Mouse (Mus musculus) MEL-GATA-1-ER (cell line): ENCODE results near the gene Lbh.

Experiments
- DNase-seq: peaks from one replicate; pipeline ENCODE4 v3.0.0-alpha.2; 2012; ENCODE audit warnings: low read depth; ENCODE audit errors: extremely low read depth

Lbh gene

DNA sequence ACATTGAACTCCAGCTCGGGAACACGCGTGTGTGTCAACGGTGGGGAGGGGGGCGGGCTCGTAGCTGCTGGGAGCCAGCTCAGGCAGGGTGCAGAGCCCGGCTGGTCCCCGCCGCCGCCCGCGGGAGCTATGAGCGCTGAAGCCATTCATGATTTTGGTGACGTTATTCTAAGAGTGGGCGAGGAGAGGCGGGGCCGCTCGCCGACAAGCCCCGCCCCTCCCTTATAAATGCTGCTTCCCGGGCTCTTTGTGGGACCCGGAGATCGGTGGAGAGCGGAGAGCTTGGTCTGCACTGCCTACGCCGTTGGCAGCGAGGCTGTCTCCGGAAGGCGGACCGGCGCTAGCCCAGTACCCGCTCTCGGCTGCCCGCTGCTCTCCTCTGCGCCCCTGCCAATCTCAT, at the start of gene Lbh:
TSS of gene Lbh (plus strand) at position 253 of the 400 bp plus-strand sequence.
- DNase-seq, result no peak

DNA sequence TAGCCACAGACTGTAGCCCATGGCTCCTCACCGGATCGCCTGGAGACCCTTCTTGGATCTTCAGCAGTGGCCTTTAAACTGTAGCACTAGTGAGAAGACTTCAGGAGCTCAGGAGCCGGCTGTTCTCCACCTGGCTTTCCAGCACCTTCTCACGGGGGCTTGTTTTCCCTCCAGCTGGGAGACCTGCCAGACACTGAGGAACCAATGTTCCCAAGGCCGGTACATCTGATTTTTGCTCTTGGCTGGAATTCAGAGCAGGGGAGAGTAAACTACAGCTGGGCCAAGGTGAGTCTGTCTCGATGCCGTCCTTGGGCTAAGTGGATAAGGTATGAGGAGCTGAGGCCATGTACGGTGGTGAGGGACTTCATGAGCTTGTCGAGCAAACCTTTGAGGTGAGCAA, 39.1 kb upstream of the Lbh start:
- no peak for DNase-seq

DNA sequence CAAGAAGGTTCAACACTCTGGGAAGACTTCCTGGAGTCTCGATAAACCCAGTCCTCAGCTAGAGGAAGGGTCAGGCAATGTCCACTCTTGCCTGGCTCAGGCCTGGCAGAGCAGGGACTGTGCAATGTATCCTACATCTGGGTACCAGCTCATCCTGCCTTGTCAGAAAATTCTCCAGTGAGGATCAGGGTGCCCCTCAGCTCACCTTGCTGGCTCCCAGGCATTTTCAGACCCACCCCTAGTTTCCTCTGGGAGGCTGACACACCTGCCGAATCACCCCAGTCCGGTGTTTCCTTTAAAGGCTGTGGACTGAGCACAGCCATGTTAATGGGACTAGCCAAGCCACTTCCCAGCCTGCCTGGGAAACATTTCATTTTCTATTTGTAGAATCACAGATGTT, 37.9 kb upstream of the Lbh start:
- no peak for DNase-seq

DNA sequence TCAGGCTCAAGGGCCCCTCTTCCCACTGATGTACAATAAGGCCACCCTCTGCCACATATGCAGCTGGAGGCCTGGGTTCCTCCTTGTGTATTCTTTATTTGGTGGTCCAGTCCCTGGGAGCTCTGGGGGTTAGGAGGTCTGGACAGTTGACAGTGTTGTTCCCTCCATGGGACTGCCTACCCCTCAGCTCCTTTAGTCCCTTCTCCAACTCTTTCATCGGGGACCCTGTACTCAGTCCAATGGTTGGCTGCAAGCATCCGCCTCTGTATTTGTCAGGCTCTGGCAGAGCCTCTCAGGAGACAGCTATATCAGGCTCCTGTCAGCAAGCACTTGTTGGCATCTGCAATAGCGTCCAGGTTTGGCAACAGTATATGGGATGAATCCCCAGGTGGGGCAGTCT, 37.1 kb upstream of the Lbh start:
- DNase-seq, result no peak

GRCm38 (mm10) chr17:72881804-72882203, 36.3 kb upstream of the Lbh start:
- DNase-seq, result no peak

- DNase-seq, result no peak
Observed at GRCm38 (mm10) chr17:72889556-72890397, 28.3 kb upstream of the Lbh start.

DNA sequence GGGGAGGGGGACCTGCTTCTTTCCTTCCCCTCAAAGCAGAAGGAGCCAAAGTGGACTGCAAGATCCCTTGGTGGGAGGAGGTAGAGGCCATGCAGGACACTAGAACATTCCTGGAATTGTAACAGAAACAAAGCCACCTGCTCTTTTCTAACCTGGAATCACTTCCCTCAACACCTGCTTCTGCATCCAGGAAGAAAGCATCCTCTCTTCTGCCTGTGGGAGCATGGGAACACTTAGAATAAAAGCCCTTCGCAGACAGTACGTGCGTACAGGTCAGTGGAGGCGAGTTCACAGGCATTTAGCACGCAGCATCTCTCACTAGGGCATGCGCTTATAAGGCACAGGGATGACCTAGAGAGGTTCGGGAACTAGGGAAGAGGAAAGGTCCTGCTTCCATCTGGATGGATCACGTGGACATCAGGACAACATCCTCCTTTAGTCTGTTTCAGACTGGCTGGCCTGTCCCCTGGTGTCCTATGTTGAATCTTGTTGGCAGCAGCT, 27.7 kb upstream of the Lbh start:
- DNase-seq, result no peak

DNA sequence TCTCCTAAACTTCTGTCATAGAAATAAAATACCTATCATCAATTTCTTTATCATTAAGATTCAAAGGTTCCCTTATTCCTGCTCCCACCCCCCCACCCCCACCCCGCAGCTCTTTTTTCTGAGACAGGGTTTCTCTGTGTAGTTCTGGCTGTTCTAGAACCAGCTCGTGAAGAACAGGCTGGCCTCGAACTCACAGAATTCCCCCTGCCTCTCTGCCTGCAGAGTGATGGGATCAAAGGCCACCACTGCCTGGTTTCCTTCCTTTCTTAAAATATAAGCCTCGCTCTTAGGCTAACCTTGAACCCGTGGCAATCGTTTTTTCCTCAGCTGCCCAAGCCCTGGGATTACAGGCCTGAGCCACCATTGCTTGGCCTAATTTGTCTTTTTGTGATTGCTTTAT, 26.5 kb upstream of the Lbh start:
- no peak for DNase-seq

- no peak for DNase-seq
Observed at GRCm38 (mm10) chr17:72895506-72895905, 22.6 kb upstream of the Lbh start.

DNA sequence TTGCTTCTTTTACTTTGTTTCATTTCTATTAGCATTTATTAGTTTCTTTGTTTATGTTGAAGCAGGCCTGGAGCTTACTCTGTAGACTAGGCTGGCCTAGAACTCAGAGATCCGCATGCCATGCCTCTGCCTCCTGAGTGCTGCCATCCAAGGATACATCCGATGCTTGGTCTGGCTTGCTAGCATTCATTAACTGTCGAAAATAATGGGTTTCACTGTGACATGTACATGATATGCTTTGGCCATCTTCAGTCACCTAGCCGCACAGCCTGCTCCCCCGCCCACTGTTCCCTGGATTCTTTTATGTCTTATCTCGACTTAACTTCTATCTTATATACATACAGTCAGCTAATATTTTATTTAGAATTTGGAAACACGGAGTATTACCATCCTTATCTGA, 21.0 kb upstream of the Lbh start:
- DNase-seq, result no peak

GRCm38 (mm10) chr17:72897961-72898360, 20.1 kb upstream of the Lbh start:
- no peak for DNase-seq

DNA sequence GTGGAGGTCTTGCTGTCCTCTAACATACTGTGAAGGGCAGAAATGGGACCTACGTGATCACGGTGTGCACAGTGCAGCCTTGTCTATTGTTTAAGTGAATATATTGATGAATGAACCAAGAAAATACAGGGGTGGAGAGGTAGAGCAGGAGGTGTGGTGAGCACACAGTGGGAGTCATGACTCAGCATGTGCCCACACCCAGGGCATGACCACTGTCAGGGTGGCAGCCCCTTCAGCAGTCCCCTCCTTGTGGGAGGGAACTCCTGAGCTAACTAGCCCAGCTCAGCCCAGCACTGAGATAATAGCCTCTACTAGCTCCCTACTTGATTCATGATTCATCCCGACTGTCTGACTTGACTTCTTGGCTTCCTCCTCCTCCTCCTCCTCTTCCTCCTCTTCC, 19.3 kb upstream of the Lbh start:
- no peak for DNase-seq

DNA sequence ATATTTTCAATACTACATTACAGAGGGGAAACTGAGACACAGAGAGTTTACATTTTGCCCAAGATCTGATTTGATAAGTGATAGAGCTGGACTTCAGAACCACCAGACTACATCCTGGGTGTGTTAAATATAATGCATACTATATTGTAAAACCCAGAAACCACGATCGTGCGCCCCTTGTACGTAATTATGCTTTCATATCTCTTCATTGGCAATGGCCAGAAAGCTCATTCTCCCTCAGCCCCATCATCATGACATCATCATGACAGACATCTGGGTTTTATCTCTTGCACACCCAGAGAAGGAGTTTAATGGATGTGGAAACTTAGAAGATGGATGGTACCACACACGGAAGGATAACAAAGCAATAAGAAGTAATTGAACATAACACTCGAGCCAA, 17.1 kb upstream of the Lbh start:
- DNase-seq, result no peak

- no peak for DNase-seq
Observed at GRCm38 (mm10) chr17:72901705-72902104, 16.4 kb upstream of the Lbh start.

- no peak for DNase-seq
Observed at GRCm38 (mm10) chr17:72903321-72903720, 14.8 kb upstream of the Lbh start.

DNA sequence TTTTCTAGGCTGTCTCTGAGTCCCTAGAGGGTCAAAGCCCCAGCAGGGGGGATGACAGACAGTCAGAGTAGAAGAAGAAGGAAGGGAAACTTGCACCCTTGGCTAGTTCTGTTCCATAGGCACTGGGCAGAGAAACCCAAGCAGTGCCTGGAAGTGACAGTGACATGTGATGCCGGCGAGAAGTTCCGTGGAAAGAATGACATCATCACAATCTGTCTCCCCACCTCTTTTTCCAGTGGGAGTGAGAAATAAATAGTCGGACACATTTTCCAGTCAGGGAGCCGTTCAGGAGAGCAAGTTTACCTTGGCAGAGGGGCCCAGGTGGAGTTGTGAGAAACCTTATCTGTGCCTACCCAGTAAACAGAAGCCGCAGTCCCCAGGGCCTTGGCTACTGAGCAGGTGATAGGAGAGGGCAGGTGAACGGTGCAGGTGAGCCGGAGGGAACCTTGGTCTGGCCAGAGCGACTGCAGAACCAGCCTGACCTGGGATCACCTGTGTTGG, 14.1 kb upstream of the Lbh start:
- no peak for DNase-seq

GRCm38 (mm10) chr17:72904873-72905272, 13.2 kb upstream of the Lbh start:
- DNase-seq, result no peak

- no peak for DNase-seq
Observed at GRCm38 (mm10) chr17:72906231-72906896, 11.7 kb upstream of the Lbh start.

GRCm38 (mm10) chr17:72907211-72907610, 10.9 kb upstream of the Lbh start:
- DNase-seq, result no peak

- no peak for DNase-seq
Observed at GRCm38 (mm10) chr17:72907777-72908176, 10.3 kb upstream of the Lbh start.

DNA sequence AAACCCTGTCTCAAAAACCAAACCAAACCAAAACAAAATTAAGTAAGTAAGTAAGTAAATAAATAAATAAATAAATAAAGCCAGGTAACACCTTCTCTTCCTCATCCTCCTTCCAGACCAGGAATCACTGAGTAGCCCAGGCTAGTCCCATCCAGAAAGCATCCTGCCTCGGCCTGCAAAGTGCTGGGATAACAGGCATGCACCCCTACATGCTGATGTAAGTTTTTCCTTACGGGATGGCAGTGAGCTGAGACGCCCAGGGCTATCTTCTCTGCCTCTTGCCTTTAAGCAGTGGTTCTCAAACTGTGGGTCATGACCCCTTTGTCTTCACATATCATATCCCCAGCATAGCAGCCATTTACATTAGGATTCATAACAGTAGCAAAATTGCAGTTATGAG, 9.5 kb upstream of the Lbh start:
- DNase-seq, result no peak

GRCm38 (mm10) chr17:72909061-72909852, 8.8 kb upstream of the Lbh start:
- no peak for DNase-seq
